Mouse (Mus musculus) frontal cortex, postnatal 10 days (tissue): ENCODE measurements at regions not wholly inside any gene's neighbourhood (a gene's known extent, or its start where the extent isn't known, plus 50 kb on each side); places are given as distances from the start of the nearest gene placed in this dataset.

Experiments
- DNase-seq, 2 experiments: peaks; one replicate each; pipeline ENCODE4 v3.0.0; 2022; ENCODE audit warnings: low spot score in 2 of 2, mixed read lengths in 1 of 2

- DNase-seq: no peak
These were observed 547.3 kb downstream of the Adgrl2 start for GRCm38 (mm10) chr3:148443012-148443411.

GRCm38 (mm10) chr3:148434033-148434432, 556.3 kb downstream of the Adgrl2 start:
- DNase-seq: no peak

- DNase-seq: no peak
These were observed 561.1 kb downstream of the Adgrl2 start for GRCm38 (mm10) chr3:148429012-148429865.

- DNase-seq: no peak
These were observed 566.3 kb downstream of the Adgrl2 start for GRCm38 (mm10) chr3:148424089-148424488.

GRCm38 (mm10) chr3:148423383-148423782, 567.0 kb downstream of the Adgrl2 start:
- DNase-seq: no peak

GRCm38 (mm10) chr3:148422720-148423119, 567.6 kb downstream of the Adgrl2 start:
- DNase-seq: no peak

- DNase-seq: no peak
These were observed 568.1 kb downstream of the Adgrl2 start for GRCm38 (mm10) chr3:148422205-148422604.

- no peak for DNase-seq
These were observed 570.1 kb downstream of the Adgrl2 start for GRCm38 (mm10) chr3:148420303-148420702.

- DNase-seq: no peak
These were observed 570.8 kb downstream of the Adgrl2 start for GRCm38 (mm10) chr3:148419462-148420074.

GRCm38 (mm10) chr3:148418067-148418466, 572.3 kb downstream of the Adgrl2 start:
- DNase-seq: no peak

GRCm38 (mm10) chr3:148415443-148415842, 574.9 kb downstream of the Adgrl2 start:
- no peak for DNase-seq

- DNase-seq: no peak
These were observed 577.3 kb downstream of the Adgrl2 start for GRCm38 (mm10) chr3:148413027-148413426.

- DNase-seq: no peak
These were observed 578.2 kb downstream of the Adgrl2 start for GRCm38 (mm10) chr3:148412191-148412590.

- DNase-seq: no peak
These were observed 592.0 kb downstream of the Adgrl2 start for GRCm38 (mm10) chr3:148398349-148398748.

- DNase-seq: no peak
These were observed 602.8 kb downstream of the Adgrl2 start for GRCm38 (mm10) chr3:148387550-148387949.

GRCm38 (mm10) chr3:148385712-148386111, 604.6 kb downstream of the Adgrl2 start:
- DNase-seq: no peak

- DNase-seq: no peak
These were observed 609.3 kb downstream of the Adgrl2 start for GRCm38 (mm10) chr3:148381057-148381456.

GRCm38 (mm10) chr3:148363331-148363730, 627.0 kb downstream of the Adgrl2 start:
- no peak for DNase-seq

- DNase-seq: no peak
These were observed 627.9 kb downstream of the Adgrl2 start for GRCm38 (mm10) chr3:148362453-148362864.

- DNase-seq: peak in 1 of 2 experiments; percentile 35
These were observed 646.6 kb downstream of the Adgrl2 start for GRCm38 (mm10) chr3:148343633-148344361.

- no peak for DNase-seq
These were observed 647.1 kb downstream of the Adgrl2 start for GRCm38 (mm10) chr3:148343256-148343632.

GRCm38 (mm10) chr3:148339258-148339657, 651.1 kb downstream of the Adgrl2 start:
- DNase-seq: no peak
